Mouse (Mus musculus) hindbrain, postnatal 0 days (tissue): Measurements from ENCODE around the gene Galnt5. TPM values are rescaled to one million over a fixed set of nuclear protein-coding genes. Genes with fewer than 3 reads are reported as not detected.

Source experiments
- ATAC-seq: fragments of 200-750 bp; cut with Nextera tagmentation; 2 replicates; pipeline ENCODE4 v1.8.0; 2017; ENCODE audit warnings: mild to moderate bottlenecking, moderate TSS enrichment, moderate library complexity
- DNase-seq: peaks from one replicate; pipeline ENCODE4 v3.0.0-alpha.2; 2015; ENCODE audit warnings: low spot score
- H3K27ac ChIP-seq: fragments of 300-500 bp; sonication (generic); 2 replicates; pipeline ENCODE4 v1.5.1; 2014; ENCODE audit warnings: mild to moderate bottlenecking
- H3K27me3 ChIP-seq: fragments of 300-500 bp; sonication (generic); 2 replicates; pipeline ENCODE4 v1.6.1; 2014; ENCODE audit warnings: low read length, mixed read lengths; ENCODE audit not compliant: insufficient read depth
- H3K36me3 ChIP-seq: fragments of 300-500 bp; sonication (generic); 2 replicates; pipeline ENCODE4 v1.6.1; 2014; ENCODE audit warnings: low read length, mixed read lengths; ENCODE audit not compliant: insufficient read depth
- H3K4me1 ChIP-seq: fragments of 300-500 bp; sonication (generic); 2 replicates; pipeline ENCODE4 v1.6.1; 2014; ENCODE audit warnings: antibody characterized with exemption, low read length, mixed read lengths; ENCODE audit not compliant: insufficient read depth
- H3K4me2 ChIP-seq: fragments of 300-500 bp; sonication (generic); 2 replicates; pipeline ENCODE4 v1.6.1; 2014; ENCODE audit warnings: low read depth, mild to moderate bottlenecking, low read length, moderate library complexity, mixed read lengths
- H3K4me3 ChIP-seq: fragments of 300-500 bp; sonication (generic); 2 replicates; pipeline ENCODE4 v1.5.1; 2014; ENCODE audit warnings: low read length
- H3K9ac ChIP-seq: fragments of 300-500 bp; sonication (generic); replicated peaks from 2 replicates; pipeline ENCODE4 v1.6.1; 2014; ENCODE audit warnings: mild to moderate bottlenecking, low read length, moderate library complexity, mixed read lengths
- H3K9me3 ChIP-seq: fragments of 300-500 bp; sonication (generic); 2 replicates; pipeline ENCODE4 v1.6.1; 2016; ENCODE audit warnings: low read length, mixed read lengths
- CTCF ChIP-seq: IDR thresholded peaks from 2 replicates; pipeline ENCODE4 v1.5.1; 2016; ENCODE audit warnings: antibody characterized with exemption, control low read depth, low read depth
- WGBS: fragments of 180-500 bp; shearing (Covaris S2); extraction: QIAGEN DNeasy Blood & Tissue Kit; methylation state at CpG from one replicate; pipeline ENCODE4 v1.1.7; 2014; 5-methylcytosine and 5-hydroxymethylcytosine counted together
- polyA plus RNA-seq: library from polyadenylated mRNA; unstranded; fragments of >200 nt; fragmentation: Nextera tagmentation; extraction: Ambion mirVana; gene quantifications from 2 replicates; pipeline ENCODE4 v1.2.1, GENCODE M21; 2015
- total RNA-seq: library from RNA; depleted of rRNA; stranded (reverse); fragments of >200 nt; gene quantifications from 2 replicates; pipeline ENCODE4 v1.2.3, GENCODE M21; 2014

Galnt5 gene
- total and polyA plus RNA-seq, 2 experiments from 2014 or later: 0.08 to 0.10 TPM

GRCm38 (mm10) chr2:58023556-58023955 is 25.9 kb downstream of the Galnt5 start:
- H3K4me1 ChIP-seq: no peaks in the 10 kb centered on the region
- H3K36me3 ChIP-seq: no peaks in the 10 kb centered on the region
- H3K9ac ChIP-seq: no peak overlapping the region
- no peak for ATAC-seq
- H3K9me3 ChIP-seq: no peaks in the 10 kb centered on the region
- no peak overlapping the region for H3K4me2 ChIP-seq
- no peak overlapping the region for H3K27ac ChIP-seq
- TF ChIP-seq CTCF: no peak
- no peaks in the 10 kb centered on the region for H3K27me3 ChIP-seq
- no peak for DNase-seq
- WGBS: 81% methylated on average over 6 of the region's 6 CpGs
- no peak overlapping the region for H3K4me3 ChIP-seq

- Histone ChIP-seq H3K4me1 (no peaks in the 10 kb centered on the region), H3K27ac (no peak overlapping the region), H3K27me3 (no peaks in the 10 kb centered on the region), H3K4me2 (no peak overlapping the region), H3K4me3 (no peak overlapping the region), H3K9me3 (no peaks in the 10 kb centered on the region), H3K9ac (no peak overlapping the region), H3K36me3 (no peaks in the 10 kb centered on the region)
- no peak for TF ChIP-seq CTCF
- 82% methylated on average over 5 of the region's 5 CpGs for WGBS
- DNase-seq (peak; percentile 11), ATAC-seq (no peak)
Measured at GRCm38 (mm10) chr2:58026740-58027139, 29.1 kb downstream of the Galnt5 start.

GRCm38 (mm10) chr2:58029404-58029803 is 31.7 kb downstream of the Galnt5 start:
- Histone ChIP-seq H3K4me1 (no peaks in the 10 kb centered on the region), H3K9me3 (no peaks in the 10 kb centered on the region), H3K9ac (no peak overlapping the region), H3K27me3 (no peaks in the 10 kb centered on the region), H3K4me3 (no peak overlapping the region), H3K36me3 (no peaks in the 10 kb centered on the region), H3K27ac (no peak overlapping the region), H3K4me2 (no peak overlapping the region)
- WGBS: 19% methylated on average over 7 of the region's 7 CpGs
- peak; percentile 90 for DNase-seq
- peak; percentile 79 for TF ChIP-seq CTCF
- peak; percentile 53; the same call in 1 of the 2 replicates for ATAC-seq

- no peaks in the 10 kb centered on the region for H3K27me3 ChIP-seq
- no peak for DNase-seq
Measured at GRCm38 (mm10) chr2:58031431-58031830, 33.7 kb downstream of the Galnt5 start.

GRCm38 (mm10) chr2:58035635-58036034 is 38.0 kb downstream of the Galnt5 start:
- WGBS: 86% methylated on average over 4 of the region's 4 CpGs
- H3K36me3 ChIP-seq: no peaks in the 10 kb centered on the region
- DNase-seq (no peak), ATAC-seq (no peak)
- H3K27me3 ChIP-seq: no peaks in the 10 kb centered on the region
- no peak for TF ChIP-seq CTCF
- H3K4me2 ChIP-seq: no peak overlapping the region
- H3K9me3 ChIP-seq: no peaks in the 10 kb centered on the region
- H3K4me3 ChIP-seq: no peak overlapping the region
- no peak overlapping the region for H3K27ac ChIP-seq
- no peaks in the 10 kb centered on the region for H3K4me1 ChIP-seq
- no peak overlapping the region for H3K9ac ChIP-seq

More at GRCm38 (mm10) chr2:58031431-58031830, 33.7 kb downstream of the Galnt5 start:
- ATAC-seq: no peak
- Histone ChIP-seq H3K27ac (no peak overlapping the region), H3K9ac (no peak overlapping the region), H3K4me2 (no peak overlapping the region), H3K9me3 (no peaks in the 10 kb centered on the region), H3K4me3 (no peak overlapping the region), H3K36me3 (no peaks in the 10 kb centered on the region), H3K4me1 (no peaks in the 10 kb centered on the region)
- TF ChIP-seq CTCF: no peak
- WGBS: 91% methylated on average over 3 of the region's 3 CpGs

GRCm38 (mm10) chr2:58036926-58037325 is 39.2 kb downstream of the Galnt5 start:
- DNase-seq: no peak

GRCm38 (mm10) chr2:58041867-58042266 is 44.2 kb downstream of the Galnt5 start:
- H3K27ac ChIP-seq: no peak overlapping the region
- no peak for TF ChIP-seq CTCF
- no peak for ATAC-seq
- no peaks in the 10 kb centered on the region for H3K9me3 ChIP-seq
- no peaks in the 10 kb centered on the region for H3K27me3 ChIP-seq
- no peaks in the 10 kb centered on the region for H3K4me1 ChIP-seq
- no peak overlapping the region for H3K4me3 ChIP-seq
- no peak overlapping the region for H3K4me2 ChIP-seq
- no peaks in the 10 kb centered on the region for H3K36me3 ChIP-seq
- no peak for DNase-seq
- H3K9ac ChIP-seq: no peak overlapping the region
- 65% methylated on average over 7 of the region's 7 CpGs for WGBS

More at GRCm38 (mm10) chr2:58036926-58037325, 39.2 kb downstream of the Galnt5 start:
- H3K36me3 ChIP-seq: no peaks in the 10 kb centered on the region
- no peaks in the 10 kb centered on the region for H3K27me3 ChIP-seq
- H3K4me3 ChIP-seq: no peak overlapping the region
- no peaks in the 10 kb centered on the region for H3K4me1 ChIP-seq
- H3K27ac ChIP-seq: no peak overlapping the region
- TF ChIP-seq CTCF: no peak
- H3K9me3 ChIP-seq: no peaks in the 10 kb centered on the region
- no peak for ATAC-seq
- 77% methylated on average over 2 of the region's 2 CpGs for WGBS
- H3K4me2 ChIP-seq: no peak overlapping the region
- no peak overlapping the region for H3K9ac ChIP-seq
